Mouse (Mus musculus) liver, adult (tissue): ENCODE measurements at regions not wholly inside any gene's neighbourhood (a gene's known extent, or its start where the extent isn't known, plus 50 kb on each side); places are given as distances from the start of the nearest gene placed in this dataset.

ENCODE experiments used
- GATA4 ChIP-seq: IDR thresholded peaks from 2 replicates; pipeline ENCODE4 v1.6.1; 2014; ENCODE audit warnings: mild to moderate bottlenecking, low read length; ENCODE audit not compliant: insufficient replicate concordance

GRCm38 (mm10) chr1:154006055-154006454 lies 106.0 kb upstream of the Teddm2 start:
- no peak for TF ChIP-seq GATA4

DNA sequence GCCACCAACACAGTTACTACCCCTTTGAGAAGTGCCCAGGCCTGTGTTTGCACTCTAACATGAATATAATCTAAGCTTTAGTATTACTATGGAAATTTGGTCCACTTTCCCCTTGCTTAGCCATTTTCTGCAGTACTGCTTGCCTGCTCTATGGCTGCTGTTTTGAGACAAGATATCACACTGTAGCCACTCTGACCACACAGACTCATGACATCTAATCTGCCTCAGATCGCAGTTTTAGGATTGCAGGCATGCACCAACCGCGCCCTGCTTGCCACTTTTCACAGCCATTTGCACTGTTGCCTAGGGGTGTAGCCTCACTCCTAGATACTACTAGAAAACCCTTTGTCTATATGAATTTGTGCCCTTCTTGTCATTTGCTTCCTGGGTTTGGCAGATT lies 107.4 kb upstream of the Teddm2 start:
- TF ChIP-seq GATA4, result no peak

DNA sequence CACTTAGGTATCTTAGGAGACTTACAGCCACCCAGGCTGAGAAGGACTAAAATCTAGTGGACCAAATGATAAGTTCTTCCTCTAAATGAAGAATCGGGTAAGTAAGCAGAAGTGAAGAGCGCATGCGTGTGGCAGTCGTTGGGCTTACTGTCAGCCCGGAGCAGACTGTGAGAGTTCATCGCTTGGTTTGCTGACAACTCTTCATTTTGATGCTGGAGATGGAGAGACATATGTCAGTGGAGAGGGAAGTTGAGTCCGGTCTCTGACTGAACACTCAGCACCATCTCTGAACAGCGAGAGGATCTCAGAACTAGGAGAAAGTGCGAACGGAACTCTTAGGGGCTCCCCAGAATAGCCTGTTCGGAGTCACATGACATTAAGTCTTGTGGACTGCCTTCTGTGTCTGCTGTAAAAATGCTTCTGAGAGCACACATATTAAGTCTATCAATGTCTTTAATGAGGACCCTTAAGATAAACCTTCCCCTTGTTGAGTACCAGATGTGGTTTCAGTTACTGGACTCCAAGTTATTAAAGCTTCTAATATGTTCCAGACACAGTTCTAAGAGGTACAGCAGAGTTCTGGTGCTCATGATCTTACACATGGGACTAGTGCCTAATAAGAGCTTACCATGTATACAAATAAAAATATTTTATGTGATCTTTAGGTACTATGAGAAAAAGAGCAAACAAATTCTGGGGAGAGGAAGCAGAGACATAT lies 108.7 kb upstream of the Teddm2 start:
- no peak for TF ChIP-seq GATA4

- no peak for TF ChIP-seq GATA4
These were observed 110.7 kb upstream of the Teddm2 start for GRCm38 (mm10) chr1:154010681-154011080.

- peak; percentile 58; the same call in 1 of the 2 replicates for TF ChIP-seq GATA4
These were observed 116.5 kb upstream of the Teddm2 start for GRCm38 (mm10) chr1:154016516-154016915.

DNA sequence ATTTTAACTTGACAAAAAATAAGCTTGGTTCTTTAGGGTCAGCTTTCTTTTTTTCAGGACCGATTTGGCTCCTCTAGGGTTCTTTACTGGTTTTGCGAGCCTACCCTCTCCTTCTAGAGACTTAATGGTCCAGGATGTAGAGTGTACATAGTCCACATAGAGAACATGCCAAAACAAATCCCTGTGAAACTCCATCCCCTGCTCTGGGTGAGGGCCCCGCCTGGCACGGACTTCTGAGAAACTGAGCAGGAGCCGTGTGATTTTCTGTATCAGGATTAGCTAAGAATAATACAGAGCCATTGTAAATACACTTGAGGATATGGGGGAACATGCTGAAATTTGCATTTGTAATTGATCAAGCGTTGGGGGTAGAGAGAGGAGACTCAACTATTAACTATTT lies 118.2 kb upstream of the Teddm2 start:
- no peak for TF ChIP-seq GATA4

GRCm38 (mm10) chr1:154024301-154024700 lies 124.3 kb upstream of the Teddm2 start:
- no peak for TF ChIP-seq GATA4

DNA sequence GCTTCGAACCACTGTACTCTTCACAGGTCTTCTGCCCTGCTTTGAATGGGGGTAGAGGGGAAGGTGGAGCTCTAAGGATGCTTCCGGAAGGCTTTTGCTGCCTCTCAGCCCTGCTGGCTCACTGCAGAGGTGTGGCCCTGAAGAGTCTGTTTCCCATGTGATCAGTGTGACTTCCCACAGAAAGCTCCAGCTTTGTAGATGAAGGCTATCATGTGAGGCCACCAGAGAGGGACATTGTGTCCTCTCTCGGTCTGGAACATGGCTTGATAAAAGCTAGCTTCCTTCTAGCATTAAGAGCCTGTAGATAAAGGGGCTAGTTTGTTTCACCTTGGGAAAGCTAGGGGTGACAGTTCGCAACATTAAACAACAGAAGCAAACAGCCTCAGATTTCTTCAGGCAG lies 127.3 kb upstream of the Teddm2 start:
- TF ChIP-seq GATA4, result peak; percentile 69; the same call in 1 of the 2 replicates

- no peak for TF ChIP-seq GATA4
These were observed 129.8 kb upstream of the Teddm2 start for GRCm38 (mm10) chr1:154029826-154030225.

DNA sequence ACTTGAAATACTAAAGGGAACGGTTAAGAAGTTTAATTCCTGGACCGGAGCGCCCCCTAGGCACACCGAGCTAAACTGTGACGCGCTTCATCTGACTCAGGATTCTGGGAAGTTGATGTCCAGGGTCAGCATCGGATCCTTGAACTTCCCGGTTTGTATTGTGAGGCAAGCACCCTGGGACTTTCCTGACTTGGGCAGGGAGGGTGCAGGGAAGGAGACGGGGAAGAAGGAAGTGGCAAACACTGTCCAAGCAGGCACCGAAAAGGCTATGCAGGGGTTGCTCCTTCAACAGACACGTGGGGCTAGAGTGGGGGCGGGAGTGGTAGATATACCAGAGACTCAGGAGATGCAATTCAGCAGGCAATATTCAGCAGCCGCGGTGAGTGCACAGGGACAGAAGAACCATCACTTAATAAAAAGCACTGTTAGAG lies 132.7 kb upstream of the Teddm2 start:
- peak; percentile 63; the same call in 1 of the 2 replicates for TF ChIP-seq GATA4

DNA sequence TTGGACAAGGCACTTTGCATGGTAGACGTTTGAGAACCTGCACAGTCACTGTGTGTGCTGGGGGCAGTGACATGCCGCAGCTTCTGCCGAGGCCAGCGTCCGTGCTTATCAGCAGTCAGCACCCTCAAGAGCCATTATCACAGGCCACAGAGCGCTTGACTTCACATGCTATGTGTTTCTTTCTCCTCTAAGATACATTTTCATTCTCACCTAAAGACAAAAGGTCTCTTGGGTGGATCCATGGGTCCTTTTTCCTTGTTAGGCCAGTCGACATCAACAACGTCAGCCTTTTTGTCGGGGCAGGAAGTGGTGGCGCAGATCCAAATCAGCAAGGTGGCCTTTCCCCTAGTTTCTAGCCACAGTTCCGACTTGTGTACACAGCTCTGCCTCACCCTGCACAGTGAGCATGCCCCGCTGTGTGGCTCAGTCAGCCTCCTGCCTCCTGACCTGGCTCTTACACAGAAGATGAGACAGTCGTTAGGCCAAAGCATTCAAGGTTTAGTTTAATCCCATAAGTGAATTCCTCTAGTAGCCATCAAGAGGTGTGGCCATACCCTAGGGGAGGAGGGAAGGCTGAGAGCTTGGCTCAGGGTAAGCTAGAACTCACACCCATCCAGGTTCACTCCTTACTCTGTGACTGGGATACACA lies 134.1 kb upstream of the Teddm2 start:
- peak; percentile 85 for TF ChIP-seq GATA4

DNA sequence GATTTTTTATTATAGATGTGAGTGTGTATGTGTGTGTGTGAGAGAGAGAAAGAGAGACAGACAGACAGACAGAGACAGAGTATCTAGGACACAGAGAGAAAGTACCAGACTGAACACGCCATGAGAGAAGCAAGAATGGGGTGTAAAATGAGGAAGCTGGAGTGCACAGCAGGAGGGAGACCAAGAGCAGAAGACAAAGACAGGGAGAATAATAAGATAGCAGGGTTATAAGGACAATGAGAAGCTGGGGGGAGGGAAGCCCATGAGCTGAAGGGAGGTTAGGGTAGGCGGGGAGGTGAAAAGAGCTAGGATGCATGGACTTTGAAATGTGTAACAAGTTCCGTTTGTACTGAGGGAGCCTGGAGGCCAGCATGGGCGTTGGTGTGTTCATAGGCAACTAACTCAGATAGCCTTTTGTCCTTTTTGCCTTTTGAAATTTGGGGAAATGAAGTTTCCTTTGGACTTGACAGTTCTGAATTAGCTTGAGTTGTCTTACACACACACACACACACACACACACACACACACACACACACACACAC lies 136.8 kb upstream of the Teddm2 start:
- TF ChIP-seq GATA4, result peak; percentile 10; the same call in 1 of the 2 replicates

- TF ChIP-seq GATA4, result no peak
These were observed 138.2 kb upstream of the Teddm2 start for GRCm38 (mm10) chr1:154038241-154038640.

- TF ChIP-seq GATA4, result no peak
These were observed 140.9 kb upstream of the Teddm2 start for GRCm38 (mm10) chr1:154040907-154041306.

GRCm38 (mm10) chr1:154042956-154043355 lies 142.9 kb upstream of the Teddm2 start:
- no peak for TF ChIP-seq GATA4

DNA sequence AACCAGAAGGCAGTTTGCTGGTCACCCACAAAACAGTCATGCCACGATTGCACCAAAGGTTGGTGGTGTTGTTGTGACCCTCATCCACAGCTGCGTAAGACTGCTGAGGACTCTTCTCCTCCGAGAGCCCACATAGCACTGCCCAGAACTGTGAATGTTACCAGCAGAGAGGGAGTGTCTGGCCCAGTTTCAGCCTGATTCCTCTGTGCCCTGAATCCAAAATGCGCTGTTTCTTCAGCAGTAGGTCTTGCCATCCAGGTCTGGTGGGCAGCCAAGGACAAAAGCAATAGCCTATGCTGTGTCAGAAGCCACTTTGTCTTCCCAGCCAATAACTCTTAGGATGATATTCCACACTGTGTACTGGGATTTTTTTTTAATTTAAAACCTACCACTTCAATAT lies 144.7 kb upstream of the Teddm2 start:
- TF ChIP-seq GATA4, result no peak
